Mouse (Mus musculus) ES-Bruce4 (cell line): ENCODE data around the gene Pde6h.

Experiments used
- CTCF ChIP-seq: IDR thresholded peaks from one replicate; pipeline ENCODE4 v1.8.1; 2011; ENCODE audit warnings: low read depth, low read length
- POLR2A ChIP-seq: IDR thresholded peaks from one replicate; pipeline ENCODE4 v1.8.1; 2011; ENCODE audit warnings: low read length; ENCODE audit not compliant: insufficient read depth

- TF ChIP-seq CTCF (no peak), POLR2A (no peak)
Measured at GRCm38 (mm10) chr6:136922080-136922479, 1.6 kb upstream of the Pde6h start, which contains the start of gene Erp27.
